Mouse (Mus musculus): ENCODE data around the gene Oasl1.

GRCm38 (mm10) chr5:114916777-114917176 lies 6.3 kb upstream of the Oasl1 start:
- TF ChIP-seq CTCF (IDR thresholded peaks at IDR 0.05; ENCODE audit: borderline replicate concordance, insufficient read depth, low read length) (no peak), POLR2A (IDR thresholded peaks at IDR 0.05; ENCODE audit: low read depth, low read length) (no peak)

Measured in embryonic fibroblast, embryonic 13.5 days (primary cell).